ENCODE assay signal across 19 mouse cellular contexts in the genomic region with DNA sequence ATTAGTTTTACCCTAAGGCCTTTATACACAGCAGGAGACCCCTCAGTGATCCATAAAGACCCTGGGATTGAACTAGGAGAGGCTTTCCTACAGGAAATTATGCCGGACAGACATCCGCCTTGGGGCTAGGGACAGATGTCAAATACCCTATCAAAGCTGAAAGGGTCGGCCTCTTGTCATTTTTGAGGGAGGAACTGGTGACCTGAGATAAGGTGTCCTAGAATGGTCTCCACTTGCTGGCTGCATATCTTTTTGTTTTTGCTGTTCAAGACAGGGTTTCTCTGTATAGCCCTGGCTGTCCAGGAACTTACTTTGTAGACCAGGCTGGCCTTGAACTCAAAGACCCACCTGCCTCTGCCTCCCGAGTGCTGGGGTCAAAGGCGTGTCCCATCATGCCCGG. TPM values are rescaled to one million over a fixed set of nuclear protein-coding genes. Genes with fewer than 3 reads are reported as not detected.
DNase-seq lines count a peak whose midpoint lies in the region; ATAC-seq and TF ChIP-seq lines count a peak whose summit lies in the region.
"Had no signal": no experiment of that assay in that cellular context is flagged by ENCODE, and none has a peak within 500 bp of the region (broad histone marks: within the 10 kb centered on the region; RNA-seq: fewer than 3 reads in every experiment).

No protein-coding gene starts in this region.

- no peaks in the 10 kb centered on the region for H3K27me3 ChIP-seq in MEL (ENCODE audit: control insufficient read depth in 1 of 2, insufficient read depth in 2 of 2, low read length in 2 of 2)
- H3K27me3 ChIP-seq in liver, embryonic 15.5 days = no peaks in the 10 kb centered on the region
- H3K27me3 ChIP-seq in lung, postnatal 0 days (replicated peaks; ENCODE audit: insufficient read depth, low read length) = no peaks in the 10 kb centered on the region
- H3K27me3 ChIP-seq in thymus, adult 2 months (ENCODE audit: control insufficient read depth, insufficient read depth, low read length) = no peaks in the 10 kb centered on the region
- H3K27me3 ChIP-seq: CH12.LX; embryonic facial prominence, embryonic 12.5 days; forebrain, embryonic 15.5 days; heart, embryonic 13.5 days; hindbrain, embryonic 12.5 days had no signal

- H3K4me3 ChIP-seq in MEL (ENCODE audit: control insufficient read depth in 1 of 2, insufficient read depth in 1 of 2, low read depth in 2 of 2, low read length in 2 of 2) = no peak overlapping the region
- no peak overlapping the region for H3K4me3 ChIP-seq in liver, embryonic 15.5 days (replicated peaks)
- H3K4me3 ChIP-seq in lung, postnatal 0 days (ENCODE audit: low read depth, low read length) = no peak overlapping the region
- no peak overlapping the region for H3K4me3 ChIP-seq in thymus, adult 2 months (ENCODE audit: control insufficient read depth, insufficient read depth, low read length)
- H3K4me3 ChIP-seq: embryonic facial prominence, embryonic 12.5 days; forebrain, embryonic 15.5 days; heart, embryonic 13.5 days; hindbrain, embryonic 12.5 days had no signal

- H3K9ac ChIP-seq in MEL (ENCODE audit: control insufficient read depth, low read depth, low read length, poor library complexity, severe bottlenecking) = no peak overlapping the region
- no peak overlapping the region for H3K9ac ChIP-seq in liver, embryonic 15.5 days
- H3K9ac ChIP-seq in lung, postnatal 0 days (replicated peaks; ENCODE audit: low read depth) = no peak overlapping the region
- H3K9ac ChIP-seq: embryonic facial prominence, embryonic 12.5 days; forebrain, embryonic 15.5 days; heart, embryonic 13.5 days; hindbrain, embryonic 12.5 days had no signal

- no peaks in the 10 kb centered on the region for H3K79me2 ChIP-seq in MEL (ENCODE audit: control insufficient read depth, insufficient read depth, low read length, poor library complexity)

- peak; percentile 38 for DNase-seq in MEL (ENCODE audit: low read depth, low spot score)
- DNase-seq in c-Kit-positive CD71-positive TER-119-positive erythroid progenitor cells, embryonic 14.5 days (ENCODE audit: low spot score) = peak; percentile 47
- DNase-seq in lung, postnatal 0 days (ENCODE audit: low spot score) = no peak
- DNase-seq in thymus, adult 2 months = no peak
- DNase-seq: adrenal gland, adult 8-10 months; adrenal gland, postnatal 36 days; cerebellum, adult 11 months; cerebellum, adult 9-10 months; cerebellum, postnatal 25 days; gastrocnemius, postnatal 14 days; heart, postnatal 4 days had no signal

- no peak for TF ChIP-seq POLR2A in MEL (IDR thresholded peaks at IDR 0.05; ENCODE audit: control insufficient read depth in 1 of 2, insufficient read depth in 1 of 2, low read depth in 1 of 2, low read length in 2 of 2, poor library complexity in 1 of 2)
- no peak for TF ChIP-seq POLR2A in thymus, adult 2 months (IDR thresholded peaks at IDR 0.05; ENCODE audit: control insufficient read depth, extremely low read depth, insufficient read depth, low read length, poor library complexity)

- H3K4me2 ChIP-seq in liver, embryonic 15.5 days = peak overlapping the region; percentile 21; the same call in 1 of the 2 replicates
- no peak overlapping the region for H3K4me2 ChIP-seq in lung, postnatal 0 days (replicated peaks; ENCODE audit: low read depth, low read length)
- H3K4me2 ChIP-seq: embryonic facial prominence, embryonic 12.5 days; forebrain, embryonic 15.5 days; heart, embryonic 13.5 days; hindbrain, embryonic 12.5 days had no signal

- peaks cover 17 to 30% of the 10 kb centered on the region in 2 experiments for H3K4me1 ChIP-seq in MEL (ENCODE audit: control insufficient read depth in 1 of 2, insufficient read depth in 2 of 2, low read length in 2 of 2)
- H3K4me1 ChIP-seq in liver, embryonic 15.5 days (replicated peaks) = peaks cover 44% of the 10 kb centered on the region
- no peaks in the 10 kb centered on the region; the same call in 1 of the 2 replicates for H3K4me1 ChIP-seq in lung, postnatal 0 days (ENCODE audit: insufficient read depth, low read depth, low read length)
- H3K4me1 ChIP-seq in thymus, adult 2 months (replicated peaks; ENCODE audit: control insufficient read depth, insufficient read depth, low read length) = no peaks in the 10 kb centered on the region
- H3K4me1 ChIP-seq: embryonic facial prominence, embryonic 12.5 days; forebrain, embryonic 15.5 days; hindbrain, embryonic 12.5 days had no signal

- peak in 1 of 2 experiments; percentile 50; a peak in 1 of 4 replicates for TF ChIP-seq EP300 in MEL (IDR thresholded peaks at IDR 0.05; ENCODE audit: low read depth in 1 of 2, low read length in 2 of 2)
- TF ChIP-seq EP300 in lung, postnatal 0 days (IDR thresholded peaks at IDR 0.05) = no peak

- no peaks in the 10 kb centered on the region for H3K9me3 ChIP-seq in MEL (replicated peaks; ENCODE audit: insufficient read depth, low read length)
- 0 out of 2 replicates have a peak, but pooled peaks cover 4% of the 10 kb centered on the region for H3K9me3 ChIP-seq in liver, embryonic 15.5 days (replicated peaks)
- no peaks in the 10 kb centered on the region for H3K9me3 ChIP-seq in lung, postnatal 0 days (ENCODE audit: low read length)
- H3K9me3 ChIP-seq: embryonic facial prominence, embryonic 12.5 days; forebrain, embryonic 15.5 days; heart, embryonic 13.5 days; hindbrain, embryonic 12.5 days had no signal

- ATAC-seq in liver, embryonic 15.5 days (ENCODE audit: insufficient read depth) = peak; percentile 62
- peak; percentile 55 for ATAC-seq in megakaryocyte-erythroid progenitor cell, adult 5-6 weeks (replicated peaks; ENCODE audit: low FRiP score, low TSS enrichment, poor library complexity, severe bottlenecking)
- ATAC-seq in lung, postnatal 0 days = no peak
- ATAC-seq: forebrain, embryonic 15.5 days; hindbrain, embryonic 16.5 days had no signal

- no peak for TF ChIP-seq RAD21 in MEL (IDR thresholded peaks at IDR 0.05; ENCODE audit: low read depth, low read length)

- TF ChIP-seq CTCF in MEL (IDR thresholded peaks at IDR 0.05 in 2 of 3, conservative IDR thresholded peaks at IDR 0.05 in 1 of 3; ENCODE audit: control insufficient read depth in 1 of 3, insufficient read depth in 1 of 3, low read depth in 2 of 3, low read length in 3 of 3, poor library complexity in 1 of 3, severe bottlenecking in 1 of 3) = no peak
- TF ChIP-seq CTCF in lung, postnatal 0 days (IDR thresholded peaks at IDR 0.05) = no peak
- TF ChIP-seq CTCF in thymus, adult 2 months (IDR thresholded peaks at IDR 0.05; ENCODE audit: borderline replicate concordance, control insufficient read depth, extremely low read depth, insufficient read depth, low read length, poor library complexity) = no peak

- peaks cover 2 to 30% of the 10 kb centered on the region in 2 experiments; a peak in 3 of 4 replicates for H3K36me3 ChIP-seq in MEL (ENCODE audit: control insufficient read depth in 1 of 2, insufficient read depth in 2 of 2, low read length in 2 of 2)
- H3K36me3 ChIP-seq in liver, embryonic 15.5 days (replicated peaks) = 0 out of 2 replicates have a peak, but pooled peaks cover 3% of the 10 kb centered on the region
- H3K36me3 ChIP-seq in lung, postnatal 0 days (ENCODE audit: insufficient read depth, low read length) = no peaks in the 10 kb centered on the region
- H3K36me3 ChIP-seq in thymus, adult 2 months (ENCODE audit: control insufficient read depth, insufficient read depth, low read length) = no peaks in the 10 kb centered on the region

- peak overlapping the region; percentile 2; the same call in 1 of the 2 replicates for H3K27ac ChIP-seq in MEL (ENCODE audit: control insufficient read depth, low read depth, low read length)
- peak overlapping the region; percentile 41; the same call in 1 of the 2 replicates for H3K27ac ChIP-seq in liver, embryonic 15.5 days (replicated peaks)
- H3K27ac ChIP-seq in lung, postnatal 0 days (ENCODE audit: low read length) = no peak overlapping the region
- H3K27ac ChIP-seq in thymus, adult 2 months (ENCODE audit: control insufficient read depth, insufficient read depth, low read length) = no peak overlapping the region
- H3K27ac ChIP-seq: embryonic facial prominence, embryonic 12.5 days; forebrain, embryonic 15.5 days; heart, embryonic 13.5 days; hindbrain, embryonic 12.5 days had no signal

- 32% methylated on average over 6 of the region's 6 CpGs for WGBS in liver, embryonic 15.5 days (ENCODE audit: insufficient replicate concordance)
- WGBS in lung, postnatal 0 days = 88% methylated on average over 6 of the region's 6 CpGs
- WGBS in thymus, adult 2 months = 95% methylated on average over 6 of the region's 6 CpGs

RNA-seq across cellular contexts. Expression of a gene that starts 19.2 kb away (rescaled TPM):
- 191 and 197 TPM in 2 replicates for total RNA-seq in MEL (2012; rRNA removed)
- 100 to 1,000 TPM in 1 of 2 experiments, not detected in 1; 281 TPM for polyA plus RNA-seq in MEL (2012; ENCODE audit: insufficient read depth in 1 of 2, insufficient read length in 2 of 2, low read depth in 1 of 2, low replicate concordance in 2 of 2, missing spikeins in 1 of 2)
- polyA plus RNA-seq in liver, embryonic 15.5 days (2015; fragmentation: Nextera tagmentation; extraction: Ambion mirVana) = 71.7 and 79.3 TPM in 2 replicates
- total RNA-seq in megakaryocyte-erythroid progenitor cell, adult 5-6 weeks (2014; fragmentation: Nextera tagmentation) = 84.8 and 93.4 TPM in 2 replicates
- 111 and 144 TPM in 2 replicates for total RNA-seq in megakaryocyte-erythroid progenitor cell, adult 5-6 weeks (2017)
- polyA plus RNA-seq in lung, postnatal 0 days (2015; fragmentation: Nextera tagmentation; extraction: Ambion mirVana) = 17.9 and 24.6 TPM in 2 replicates
- polyA plus RNA-seq in thymus, adult 2 months (2012; rRNA removed) = 73.9 and 82.0 TPM in 2 replicates

RNA-seq across cellular contexts. Expression of a gene that starts 19.7 kb away (rescaled TPM):
- total RNA-seq in MEL (2012; rRNA removed) = 16.9 and 18.2 TPM in 2 replicates
- polyA plus RNA-seq in MEL (2012; ENCODE audit: insufficient read depth in 1 of 2, insufficient read length in 2 of 2, low read depth in 1 of 2, low replicate concordance in 2 of 2, missing spikeins in 1 of 2) = 100 to 1,000 TPM in 1 of 2 experiments, 10 to 100 TPM in 1; 41.5 to 108 TPM
- polyA plus RNA-seq in liver, embryonic 15.5 days (2015; fragmentation: Nextera tagmentation; extraction: Ambion mirVana) = 5.0 and 5.1 TPM in 2 replicates
- 34.9 and 35.7 TPM in 2 replicates for total RNA-seq in megakaryocyte-erythroid progenitor cell, adult 5-6 weeks (2014; fragmentation: Nextera tagmentation)
- total RNA-seq in megakaryocyte-erythroid progenitor cell, adult 5-6 weeks (2017) = 19.2 and 22.4 TPM in 2 replicates
- 13.8 and 13.9 TPM in 2 replicates for polyA plus RNA-seq in lung, postnatal 0 days (2015; fragmentation: Nextera tagmentation; extraction: Ambion mirVana)
- 42.3 and 49.5 TPM in 2 replicates for polyA plus RNA-seq in thymus, adult 2 months (2012; rRNA removed)

RNA-seq across cellular contexts. Expression of a gene that starts 37.6 kb away (rescaled TPM):
- 11.6 and 12.3 TPM in 2 replicates for total RNA-seq in MEL (2012; rRNA removed)
- polyA plus RNA-seq in MEL (2012; ENCODE audit: insufficient read depth in 1 of 2, insufficient read length in 2 of 2, low read depth in 1 of 2, low replicate concordance in 2 of 2, missing spikeins in 1 of 2) = 10 to 100 TPM in 1 of 2 experiments, not detected in 1; 21.7 TPM
- 6.2 and 8.1 TPM in 2 replicates for polyA plus RNA-seq in liver, embryonic 15.5 days (2015; fragmentation: Nextera tagmentation; extraction: Ambion mirVana)
- total RNA-seq in megakaryocyte-erythroid progenitor cell, adult 5-6 weeks (2014; fragmentation: Nextera tagmentation) = 10.9 and 13.2 TPM in 2 replicates
- total RNA-seq in megakaryocyte-erythroid progenitor cell, adult 5-6 weeks (2017) = 12.7 and 14.4 TPM in 2 replicates
- polyA plus RNA-seq in lung, postnatal 0 days (2015; fragmentation: Nextera tagmentation; extraction: Ambion mirVana) = 38.6 and 44.0 TPM in 2 replicates
- 29.3 and 34.6 TPM in 2 replicates for polyA plus RNA-seq in thymus, adult 2 months (2012; rRNA removed)

Comparison
In these comparisons a context has a peak if more than half of its experiments do, and no peak if none do; other contexts are left out.
1. DNase-seq: peak in MEL (single experiment) and c-Kit-positive CD71-positive TER-119-positive erythroid progenitor cells, embryonic 14.5 days (single experiment); none in lung, postnatal 0 days (single experiment) and thymus, adult 2 months (single experiment).
2. H3K27ac ChIP-seq: peak in MEL (single experiment) and liver, embryonic 15.5 days (single experiment); none in lung, postnatal 0 days (single experiment) and thymus, adult 2 months (single experiment).